Mouse (Mus musculus) thymus, adult 2 months (tissue): Measurements from ENCODE around the gene Ttc13.

Source experiments
- CTCF ChIP-seq: fragments of 200-500 bp; IDR thresholded peaks from 2 replicates; pipeline ENCODE4 v1.5.1; 2012; ENCODE audit warnings: mild to moderate bottlenecking, control low read depth, low read length, moderate library complexity, borderline replicate concordance; ENCODE audit not compliant: control insufficient read depth, poor library complexity, insufficient read depth; ENCODE audit errors: extremely low read depth
- POLR2A ChIP-seq: fragments of 200-500 bp; IDR thresholded peaks from 2 replicates; pipeline ENCODE4 v1.6.1; 2012; ENCODE audit warnings: mild to moderate bottlenecking, low read length, control low read depth, moderate library complexity; ENCODE audit not compliant: control insufficient read depth, poor library complexity, insufficient read depth; ENCODE audit errors: extremely low read depth

DNA sequence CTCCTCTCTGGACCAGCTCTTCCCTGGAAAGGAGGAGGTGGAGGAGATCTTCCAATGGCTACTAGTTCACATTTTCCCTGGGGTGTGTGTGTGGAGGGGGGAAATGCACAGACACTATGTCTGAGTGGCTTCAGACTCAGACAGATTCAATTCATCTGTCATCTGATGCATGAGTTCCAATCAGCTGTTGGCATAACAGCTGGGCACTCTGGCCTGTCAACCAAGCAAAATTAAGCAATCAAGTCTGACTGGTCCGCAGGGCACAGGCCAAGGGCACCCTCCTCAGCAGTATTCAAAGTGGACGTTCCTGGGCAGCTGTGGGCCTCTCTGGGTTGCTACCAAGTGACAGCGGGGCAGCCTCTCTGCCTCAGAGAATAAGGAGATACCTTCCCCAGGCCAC, 53.0 kb downstream of the Ttc13 start:
- no peak for TF ChIP-seq CTCF
- no peak for TF ChIP-seq POLR2A
